Mouse (Mus musculus) neutrophil, adult 5-6 weeks (primary cell): ENCODE results near the gene Lonp2. TPM values are rescaled to one million over a fixed set of nuclear protein-coding genes. Genes with fewer than 3 reads are reported as not detected.

Experiments
- total RNA-seq: library from RNA; stranded (forward); fragments of 200-1000 nt; gene quantifications from 2 replicates; pipeline ENCODE4 v1.2.3, GENCODE M21; 2017

The Lonp2 gene
- total RNA-seq, 1 experiment from 2014 or later, result 75.7 TPM

Other genes starting within 250 kb of the Lonp2 start
- gene Abcc12, start 43.4 kb upstream of the Lonp2 start, total RNA-seq, result 0.12 TPM in 1 of 2 replicates, not detected in the other
- gene Gm10638, start 121.7 kb downstream of the Lonp2 start, total RNA-seq, result 1.4 TPM in 1 of 2 replicates, not detected in the other
- gene Siah1a, start 121.9 kb downstream of the Lonp2 start, total RNA-seq, result 37.5 and 43.6 TPM in 2 replicates